Mouse (Mus musculus) embryonic facial prominence, embryonic 15.5 days (tissue): ENCODE results near the gene Olfr424. TPM values are rescaled to one million over a fixed set of nuclear protein-coding genes. Genes with fewer than 3 reads are reported as not detected.

Experiments
- ATAC-seq: fragments of 200-750 bp; cut with Nextera tagmentation; 2 replicates; pipeline ENCODE4 v1.8.0; 2017; ENCODE audit warnings: low read depth, moderate TSS enrichment; ENCODE audit not compliant: insufficient number of reproducible peaks, low FRiP score, low TSS enrichment
- H3K27ac ChIP-seq: fragments of 300-500 bp; sonication (generic); replicated peaks from 2 replicates; pipeline ENCODE4 v1.5.1; 2015; ENCODE audit warnings: mild to moderate bottlenecking, inconsistent platforms
- H3K27me3 ChIP-seq: fragments of 300-500 bp; sonication (generic); 2 replicates; pipeline ENCODE4 v1.6.1; 2015; ENCODE audit warnings: inconsistent platforms
- H3K36me3 ChIP-seq: fragments of 300-500 bp; sonication (generic); 2 replicates; pipeline ENCODE4 v1.6.1; 2015; ENCODE audit warnings: mild to moderate bottlenecking, inconsistent platforms
- H3K4me1 ChIP-seq: fragments of 300-500 bp; sonication (generic); 2 replicates; pipeline ENCODE4 v1.6.1; 2015; ENCODE audit warnings: inconsistent platforms
- H3K4me2 ChIP-seq: fragments of 300-500 bp; sonication (generic); replicated peaks from 2 replicates; pipeline ENCODE4 v1.6.1; 2015; ENCODE audit warnings: mild to moderate bottlenecking, inconsistent platforms
- H3K4me3 ChIP-seq: fragments of 300-500 bp; sonication (generic); replicated peaks from 2 replicates; pipeline ENCODE4 v1.5.1; 2015; ENCODE audit warnings: mild to moderate bottlenecking, inconsistent platforms
- H3K9ac ChIP-seq: fragments of 300-500 bp; sonication (generic); 2 replicates; pipeline ENCODE4 v1.6.1; 2015; ENCODE audit warnings: inconsistent platforms
- H3K9me3 ChIP-seq: fragments of 300-500 bp; sonication (generic); replicated peaks from 2 replicates; pipeline ENCODE4 v1.6.1; 2016; ENCODE audit warnings: inconsistent platforms
- WGBS: fragments of 180-500 bp; shearing (Covaris S2); methylation state at CpG from one replicate; pipeline ENCODE4 v1.1.7; 2015; 5-methylcytosine and 5-hydroxymethylcytosine counted together
- polyA plus RNA-seq: library from polyadenylated mRNA; unstranded; fragments of >200 nt; fragmentation: Nextera tagmentation; extraction: Ambion mirVana; gene quantifications from 2 replicates; pipeline ENCODE4 v1.2.1, GENCODE M21; 2015

Gene Olfr424
- polyA plus RNA-seq, 1 experiment from 2014 or later = 0.19 TPM

DNA sequence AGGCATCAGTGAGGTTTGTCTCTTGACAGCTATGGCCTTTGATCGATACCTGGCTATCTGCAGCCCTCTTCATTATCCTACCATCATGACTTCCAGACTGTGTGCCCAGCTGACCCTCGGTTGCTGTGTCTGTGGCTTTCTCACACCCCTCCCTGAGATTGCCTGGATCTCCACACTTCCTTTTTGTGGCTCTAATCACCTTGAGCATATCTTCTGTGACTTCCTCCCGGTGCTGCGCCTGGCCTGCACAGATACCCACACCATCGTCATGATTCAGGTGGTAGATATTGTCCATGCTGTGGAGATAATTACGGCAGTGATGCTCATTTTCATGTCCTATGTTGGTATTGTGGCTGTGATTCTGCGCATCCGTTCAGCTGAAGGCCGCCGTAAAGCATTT, 27.8 kb downstream of the Olfr424 start:
- no peak for ATAC-seq

DNA sequence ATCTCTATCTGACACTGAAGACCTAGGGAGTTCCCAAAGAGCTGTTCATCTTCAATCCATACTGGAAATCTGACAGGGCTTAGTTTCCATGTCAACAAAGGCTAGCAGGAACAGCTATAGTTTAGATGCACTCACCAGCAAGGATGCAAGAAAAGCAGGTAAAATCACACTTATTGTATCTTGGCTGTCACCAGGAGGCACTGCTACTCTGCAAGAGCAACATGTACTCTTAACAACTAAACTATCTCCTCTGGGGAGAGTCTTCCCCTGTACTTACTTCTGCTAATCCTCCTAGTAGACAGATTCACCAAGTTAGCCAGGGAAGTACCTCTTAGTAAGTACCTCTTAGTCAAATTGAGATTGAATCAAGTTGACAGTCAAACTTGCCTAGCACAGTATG, 37.7 kb downstream of the Olfr424 start:
- ATAC-seq = no peak
- no peaks in the 10 kb centered on the region for H3K27me3 ChIP-seq
- no peak overlapping the region for H3K4me2 ChIP-seq
- H3K36me3 ChIP-seq = no peaks in the 10 kb centered on the region
- no peak overlapping the region for H3K4me3 ChIP-seq
- H3K4me1 ChIP-seq = no peaks in the 10 kb centered on the region
- H3K27ac ChIP-seq = no peak overlapping the region
- H3K9ac ChIP-seq = no peak overlapping the region
- H3K9me3 ChIP-seq = no peaks in the 10 kb centered on the region

More for the DNA sequence above, 27.8 kb downstream of the Olfr424 start:
- Histone ChIP-seq H3K9me3 (no peaks in the 10 kb centered on the region), H3K9ac (no peak overlapping the region), H3K4me2 (no peak overlapping the region), H3K27me3 (no peaks in the 10 kb centered on the region), H3K36me3 (no peaks in the 10 kb centered on the region), H3K4me3 (no peak overlapping the region), H3K4me1 (no peaks in the 10 kb centered on the region), H3K27ac (no peak overlapping the region)
- WGBS = 92% methylated on average over 10 of the region's 10 CpGs

DNA sequence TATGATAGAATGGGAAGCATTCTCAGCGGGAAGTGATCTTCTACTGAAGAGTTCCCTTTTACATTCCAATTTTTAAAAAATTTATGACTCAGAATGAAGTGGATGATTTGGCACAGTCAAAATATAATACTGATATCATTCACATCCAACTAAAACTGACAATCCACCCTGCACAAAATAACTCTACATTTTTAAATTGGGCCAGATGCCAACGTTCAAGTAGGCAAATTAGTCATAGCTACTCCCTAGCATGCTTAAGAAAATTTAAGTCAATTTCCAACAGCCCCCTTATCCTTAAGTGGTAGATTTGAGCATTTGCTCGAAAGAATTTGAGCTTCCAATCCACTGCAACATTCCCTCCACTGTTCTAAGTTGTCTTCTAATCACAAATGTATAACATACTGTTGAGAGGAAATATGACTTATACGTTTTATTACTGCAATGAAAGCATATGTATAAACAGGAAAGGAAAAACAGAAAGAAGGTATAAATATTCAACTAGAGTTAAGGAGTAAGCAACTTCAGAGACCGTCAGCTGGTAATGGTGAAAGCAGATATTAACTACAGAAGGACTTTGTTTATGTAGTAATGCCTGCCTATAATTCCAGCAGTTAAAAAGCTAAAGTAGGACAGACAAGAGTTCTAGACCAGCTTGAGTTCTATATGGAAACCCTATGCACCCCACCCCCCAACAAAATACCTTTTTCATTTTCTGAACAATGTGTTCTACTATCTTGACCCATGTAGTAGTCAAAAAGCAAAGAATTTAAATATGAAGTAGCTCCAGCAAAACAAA, 39.6 kb downstream of the Olfr424 start:
- H3K4me3 ChIP-seq = no peak overlapping the region
- H3K4me1 ChIP-seq = no peaks in the 10 kb centered on the region
- H3K9me3 ChIP-seq = no peaks in the 10 kb centered on the region
- H3K27me3 ChIP-seq = no peaks in the 10 kb centered on the region
- no peak overlapping the region for H3K27ac ChIP-seq
- no peak overlapping the region for H3K9ac ChIP-seq
- no peak for ATAC-seq
- 72% methylated on average over 5 of the region's 5 CpGs for WGBS
- H3K36me3 ChIP-seq = no peaks in the 10 kb centered on the region
- no peak overlapping the region for H3K4me2 ChIP-seq

DNA sequence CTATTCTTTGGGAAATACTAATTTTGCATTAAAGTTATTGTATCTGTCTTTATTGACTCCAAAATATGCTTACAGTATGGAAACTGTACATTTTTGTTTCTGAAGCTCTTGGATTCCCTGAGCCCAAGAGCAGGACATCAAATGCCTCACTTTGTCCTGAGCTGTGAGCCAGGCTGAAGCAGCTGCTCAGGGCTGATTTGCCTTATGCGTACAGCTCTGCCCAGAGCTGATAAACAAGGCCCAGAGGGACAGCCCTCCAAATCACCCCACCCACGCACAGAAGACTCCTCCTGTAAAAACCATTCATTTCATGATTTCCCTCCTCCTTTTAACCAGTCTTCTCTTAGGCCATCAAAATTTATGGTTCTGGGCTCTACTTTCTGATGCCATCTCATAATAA, 40.2 kb downstream of the Olfr424 start:
- ATAC-seq = no peak

DNA sequence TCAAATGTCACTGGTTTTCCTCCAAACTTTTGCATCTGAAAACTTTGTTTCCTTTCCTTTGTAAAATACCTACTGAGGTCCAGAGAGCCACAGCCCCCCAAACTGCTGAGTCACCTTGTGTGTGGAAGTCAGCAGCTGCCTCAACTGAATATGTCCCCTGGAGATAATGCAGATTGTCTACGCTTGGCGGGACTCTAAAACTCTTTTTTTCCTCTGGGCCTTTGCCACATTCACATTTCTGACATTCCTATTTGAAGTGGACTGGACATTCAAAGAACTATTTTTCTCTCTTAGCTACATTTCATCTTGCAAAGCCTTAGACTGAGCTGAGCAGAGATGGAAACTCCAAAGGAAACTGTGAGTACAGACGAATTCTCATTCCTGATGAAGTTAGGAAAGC, 41.3 kb downstream of the Olfr424 start, which contains the start of gene Spta1:
TSS of gene Spta1 (plus strand) at position 172 of the 400 bp plus-strand sequence.
- no peak for ATAC-seq
- Histone ChIP-seq H3K4me3 (no peak within 1 kb of the TSS), H3K27ac (no peak within 1 kb of the TSS), H3K9ac (no peak within 1 kb of the TSS), H3K27me3 (no peaks in the 10 kb centered on the region), H3K36me3 (no peaks in the 10 kb centered on the region), H3K4me2 (no peak within 1 kb of the TSS), H3K4me1 (no peaks in the 10 kb centered on the region), H3K9me3 (no peaks in the 10 kb centered on the region)
- 34% methylated on average over 3 of the region's 3 CpGs for WGBS

More for the DNA sequence above, 40.2 kb downstream of the Olfr424 start:
- no peak overlapping the region for H3K9ac ChIP-seq
- H3K4me1 ChIP-seq = no peaks in the 10 kb centered on the region
- no peak overlapping the region for H3K27ac ChIP-seq
- no peaks in the 10 kb centered on the region for H3K36me3 ChIP-seq
- no peak overlapping the region for H3K4me3 ChIP-seq
- no peak overlapping the region for H3K4me2 ChIP-seq
- no peaks in the 10 kb centered on the region for H3K9me3 ChIP-seq
- no peaks in the 10 kb centered on the region for H3K27me3 ChIP-seq
- WGBS = 56% methylated on average over 2 of the region's 2 CpGs

Other genes with a start within 250 kb of the Olfr424 start
- 0.66 and 1.5 TPM in 2 replicates for gene Ifi211, start 218.5 kb upstream of the Olfr424 start, polyA plus RNA-seq
- 2.0 and 2.9 TPM in 2 replicates for gene Mndal, start 189.0 kb upstream of the Olfr424 start, polyA plus RNA-seq
- gene Ifi203, start 188.8 kb upstream of the Olfr424 start, polyA plus RNA-seq = 0.85 and 1.3 TPM in 2 replicates
- 2.7 and 3.0 TPM in 2 replicates for gene Ifi202b, start 148.8 kb upstream of the Olfr424 start, polyA plus RNA-seq
- 0.16 and 0.62 TPM in 2 replicates for gene Ifi205, start 99.7 kb upstream of the Olfr424 start, polyA plus RNA-seq
- gene Olfr433, start 90.8 kb upstream of the Olfr424 start, polyA plus RNA-seq = 0.05 TPM in 1 of 2 replicates, not detected in the other
- not detected in 2 replicates for gene Olfr432, start 82.3 kb upstream of the Olfr424 start, polyA plus RNA-seq
- gene Olfr430, start 64.9 kb upstream of the Olfr424 start, polyA plus RNA-seq = 0.23 and 0.28 TPM in 2 replicates
- 0.11 and 0.17 TPM in 2 replicates for gene Olfr429, start 47.2 kb upstream of the Olfr424 start, polyA plus RNA-seq
- not detected in 2 replicates for gene Olfr427, start 34.6 kb upstream of the Olfr424 start, polyA plus RNA-seq
- gene Olfr231, start 10.4 kb upstream of the Olfr424 start, polyA plus RNA-seq = 0.17 and 0.24 TPM in 2 replicates
- 0.11 and 0.15 TPM in 2 replicates for gene Olfr420, start 24.1 kb downstream of the Olfr424 start, polyA plus RNA-seq
- gene Spta1, start 41.3 kb downstream of the Olfr424 start, polyA plus RNA-seq = 0.17 and 0.24 TPM in 2 replicates
- gene Olfr419, start 120.5 kb downstream of the Olfr424 start, polyA plus RNA-seq = 0.46 and 0.53 TPM in 2 replicates
- not detected in 2 replicates for gene Mptx1, start 199.0 kb downstream of the Olfr424 start, polyA plus RNA-seq
- 0.05 TPM in 1 of 2 replicates, not detected in the other for gene Olfr417, start 233.6 kb downstream of the Olfr424 start, polyA plus RNA-seq